Mouse (Mus musculus) liver, postnatal 0 days (tissue): ENCODE measurements at regions not wholly inside any gene's neighbourhood (a gene's known extent, or its start where the extent isn't known, plus 50 kb on each side); places are given as distances from the start of the nearest gene placed in this dataset.

Source experiments
- ATAC-seq: fragments of 200-750 bp; cut with Nextera tagmentation; 2 replicates; pipeline ENCODE4 v1.8.0; 2017; ENCODE audit warnings: mild to moderate bottlenecking, moderate library complexity
- DNase-seq: peaks from one replicate; pipeline ENCODE4 v3.0.0-alpha.2; 2016
- H3K27ac ChIP-seq: fragments of 300-500 bp; sonication (generic); 2 replicates; pipeline ENCODE4 v1.5.1; 2014; ENCODE audit warnings: antibody characterized with exemption, moderate library complexity, mild to moderate bottlenecking, low read depth
- H3K27me3 ChIP-seq: fragments of 300-500 bp; sonication (generic); 2 replicates; pipeline ENCODE4 v1.6.1; 2014; ENCODE audit warnings: low read length, control low read depth, mixed read lengths; ENCODE audit not compliant: insufficient read depth
- H3K36me3 ChIP-seq: fragments of 300-500 bp; sonication (generic); replicated peaks from 2 replicates; pipeline ENCODE4 v1.6.1; 2014; ENCODE audit warnings: mild to moderate bottlenecking, control low read depth, low read length, moderate library complexity, mixed read lengths; ENCODE audit not compliant: insufficient read depth
- H3K4me1 ChIP-seq: fragments of 300-500 bp; sonication (generic); 2 replicates; pipeline ENCODE4 v1.6.1; 2014; ENCODE audit warnings: antibody characterized with exemption, mild to moderate bottlenecking, control low read depth; ENCODE audit not compliant: insufficient read depth
- H3K4me2 ChIP-seq: fragments of 300-500 bp; sonication (generic); 2 replicates; pipeline ENCODE4 v1.6.1; 2014; ENCODE audit warnings: low read depth, mild to moderate bottlenecking, low read length, moderate library complexity, mixed read lengths
- H3K4me3 ChIP-seq: fragments of 300-500 bp; sonication (generic); 2 replicates; pipeline ENCODE4 v1.5.1; 2014; ENCODE audit warnings: low read depth, low read length
- H3K9ac ChIP-seq: fragments of 300-500 bp; sonication (generic); replicated peaks from 2 replicates; pipeline ENCODE4 v1.6.1; 2014; ENCODE audit warnings: mild to moderate bottlenecking, moderate library complexity
- H3K9me3 ChIP-seq: fragments of 300-500 bp; sonication (generic); 2 replicates; pipeline ENCODE4 v1.6.1; 2016; ENCODE audit warnings: mild to moderate bottlenecking, control low read depth, low read length, mixed read lengths
- CTCF ChIP-seq: sonication (generic); IDR thresholded peaks from 2 replicates; pipeline ENCODE4 v1.5.1; 2016; ENCODE audit warnings: antibody characterized with exemption, low read depth
- EP300 ChIP-seq: IDR thresholded peaks from 2 replicates; pipeline ENCODE4 v1.6.1; 2016; ENCODE audit warnings: antibody characterized with exemption, low read depth, mild to moderate bottlenecking
- WGBS: fragments of 180-500 bp; shearing (Covaris S2); extraction: QIAGEN DNeasy Blood & Tissue Kit; methylation state at CpG from one replicate; pipeline ENCODE4 v1.1.7; 2014; ENCODE audit not compliant: insufficient replicate concordance; 5-methylcytosine and 5-hydroxymethylcytosine counted together

- DNase-seq (no peak), ATAC-seq (no peak)
- WGBS, result 82% methylated on average over 4 of the region's 4 CpGs
- Histone ChIP-seq H3K9me3 (no peaks in the 10 kb centered on the region), H3K4me1 (no peaks in the 10 kb centered on the region), H3K9ac (no peak overlapping the region), H3K4me2 (no peak overlapping the region), H3K4me3 (no peak overlapping the region), H3K36me3 (no peaks in the 10 kb centered on the region), H3K27ac (no peak overlapping the region), H3K27me3 (no peaks in the 10 kb centered on the region)
- TF ChIP-seq EP300, result no peak
- TF ChIP-seq CTCF, result no peak
These were observed 662.2 kb downstream of the Zfp706 start for GRCm38 (mm10) chr15:36345413-36345812.

- no peak for DNase-seq
- Histone ChIP-seq H3K4me3 (no peak overlapping the region), H3K9me3 (no peaks in the 10 kb centered on the region), H3K36me3 (no peaks in the 10 kb centered on the region), H3K27ac (no peak overlapping the region), H3K4me2 (no peak overlapping the region), H3K27me3 (no peaks in the 10 kb centered on the region), H3K4me1 (peaks cover 16% of the 10 kb centered on the region), H3K9ac (no peak overlapping the region)
- TF ChIP-seq CTCF, result no peak
- TF ChIP-seq EP300, result no peak
- 71% methylated on average over 5 of the region's 5 CpGs for WGBS
- ATAC-seq, result no peak
These were observed 667.5 kb downstream of the Zfp706 start for GRCm38 (mm10) chr15:36339971-36340550.

DNA sequence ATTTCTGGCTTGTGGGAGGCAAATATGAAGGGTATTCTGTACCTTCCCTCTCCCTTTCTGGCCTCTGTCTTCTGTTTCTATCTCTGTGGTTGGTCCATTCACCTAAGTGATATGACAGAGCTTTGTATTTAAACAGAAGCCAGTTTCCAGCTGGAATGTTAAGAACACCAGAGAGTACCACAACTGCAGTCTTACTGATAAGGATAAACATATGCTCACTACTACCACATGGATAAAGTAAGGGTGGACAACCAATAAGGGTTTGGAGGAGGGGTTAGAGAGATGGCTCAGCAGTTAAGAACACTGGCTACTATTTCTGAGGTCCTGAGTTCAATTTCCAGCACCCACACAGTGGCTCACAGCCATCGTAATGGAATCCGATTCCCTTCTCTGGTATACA, 668.8 kb downstream of the Zfp706 start:
- Histone ChIP-seq H3K9ac (no peak overlapping the region), H3K27me3 (no peaks in the 10 kb centered on the region), H3K4me2 (peak overlapping the region; percentile 31; the same call in 1 of the 2 replicates), H3K27ac (peak overlapping the region; percentile 45; the same call in 1 of the 2 replicates), H3K4me1 (peaks cover 27% of the 10 kb centered on the region), H3K9me3 (no peaks in the 10 kb centered on the region), H3K4me3 (no peak overlapping the region), H3K36me3 (no peaks in the 10 kb centered on the region)
- DNase-seq, result no peak
- WGBS, result 86% methylated on average over 2 of the region's 2 CpGs
- TF ChIP-seq CTCF (no peak), EP300 (peak; percentile 87)
- peak; percentile 82 for ATAC-seq

GRCm38 (mm10) chr15:36336857-36337256, 670.7 kb downstream of the Zfp706 start:
- H3K27ac ChIP-seq, result no peak overlapping the region
- ATAC-seq (no peak), DNase-seq (no peak)
- H3K4me1 ChIP-seq, result peaks cover 31% of the 10 kb centered on the region
- TF ChIP-seq CTCF, result no peak
- no peak for TF ChIP-seq EP300
- H3K27me3 ChIP-seq, result no peaks in the 10 kb centered on the region
- H3K36me3 ChIP-seq, result no peaks in the 10 kb centered on the region
- no peaks in the 10 kb centered on the region for H3K9me3 ChIP-seq
- H3K4me2 ChIP-seq, result no peak overlapping the region
- H3K4me3 ChIP-seq, result no peak overlapping the region
- no peak overlapping the region for H3K9ac ChIP-seq
- 67% methylated on average over 2 of the region's 2 CpGs for WGBS

- H3K4me2 ChIP-seq, result no peak overlapping the region
- no peaks in the 10 kb centered on the region for H3K27me3 ChIP-seq
- TF ChIP-seq CTCF, result no peak
- TF ChIP-seq EP300, result no peak
- WGBS, result 53% methylated on average over 2 of the region's 2 CpGs
- H3K9ac ChIP-seq, result no peak overlapping the region
- no peak overlapping the region for H3K4me3 ChIP-seq
- H3K9me3 ChIP-seq, result no peaks in the 10 kb centered on the region
- peaks cover 31% of the 10 kb centered on the region for H3K4me1 ChIP-seq
- no peaks in the 10 kb centered on the region for H3K36me3 ChIP-seq
- peak; percentile 78 for ATAC-seq
- H3K27ac ChIP-seq, result peak overlapping the region; percentile 23
- DNase-seq, result no peak
These were observed 672.5 kb downstream of the Zfp706 start for GRCm38 (mm10) chr15:36335116-36335515.

GRCm38 (mm10) chr15:36334436-36335113, 673.0 kb downstream of the Zfp706 start:
- no peak overlapping the region for H3K4me2 ChIP-seq
- WGBS, result 46% methylated on average over 9 of the region's 9 CpGs
- H3K36me3 ChIP-seq, result no peaks in the 10 kb centered on the region
- TF ChIP-seq CTCF (no peak), EP300 (no peak)
- no peak for DNase-seq
- no peak overlapping the region for H3K4me3 ChIP-seq
- ATAC-seq, result peak; percentile 53
- no peak overlapping the region for H3K9ac ChIP-seq
- no peak overlapping the region for H3K27ac ChIP-seq
- no peaks in the 10 kb centered on the region for H3K27me3 ChIP-seq
- H3K9me3 ChIP-seq, result no peaks in the 10 kb centered on the region
- H3K4me1 ChIP-seq, result peaks cover 31% of the 10 kb centered on the region

- Histone ChIP-seq H3K4me3 (no peak overlapping the region), H3K4me2 (no peak overlapping the region), H3K27me3 (no peaks in the 10 kb centered on the region), H3K4me1 (peaks cover 28% of the 10 kb centered on the region), H3K9ac (no peak overlapping the region), H3K27ac (no peak overlapping the region), H3K36me3 (no peaks in the 10 kb centered on the region), H3K9me3 (no peaks in the 10 kb centered on the region)
- DNase-seq (no peak), ATAC-seq (no peak)
- no peak for TF ChIP-seq EP300
- no peak for TF ChIP-seq CTCF
- 29% methylated on average over 1 of the region's 1 CpGs for WGBS
These were observed 673.7 kb downstream of the Zfp706 start for GRCm38 (mm10) chr15:36333857-36334256.
